Mouse (Mus musculus): Measurements from ENCODE around the gene Slc16a3.

Slc16a3 gene

GRCm38 (mm10) chr11:120948328-120948727, at the start of gene Slc16a3:
Gene Slc16a3 (plus strand): TSS chr11:120948480.
- DNase-seq (ENCODE audit: low spot score in 2 of 2), result no peak

- no peak for DNase-seq (ENCODE audit: low spot score in 2 of 2)
Measured at GRCm38 (mm10) chr11:120900276-120901244, 47.7 kb upstream of the Slc16a3 start.

GRCm38 (mm10) chr11:120901729-120902486, 46.4 kb upstream of the Slc16a3 start:
- no peak for DNase-seq (ENCODE audit: low spot score in 2 of 2)

GRCm38 (mm10) chr11:120902487-120903142, 45.7 kb upstream of the Slc16a3 start:
- DNase-seq (ENCODE audit: low spot score in 2 of 2), result peak in 1 of 2 experiments; percentile 19

- peak; percentile 16 to 19 for DNase-seq (ENCODE audit: low spot score in 2 of 2)
Measured at GRCm38 (mm10) chr11:120903159-120903850, 45.0 kb upstream of the Slc16a3 start.

- no peak for DNase-seq (ENCODE audit: low spot score in 2 of 2)
Measured at GRCm38 (mm10) chr11:120904561-120904960, 43.7 kb upstream of the Slc16a3 start.

GRCm38 (mm10) chr11:120905430-120905873, 42.8 kb upstream of the Slc16a3 start:
- peak; percentile 25 to 53 for DNase-seq (ENCODE audit: low spot score in 2 of 2)

GRCm38 (mm10) chr11:120913796-120914195, 34.5 kb upstream of the Slc16a3 start:
- DNase-seq (ENCODE audit: low spot score in 2 of 2), result no peak

- no peak for DNase-seq (ENCODE audit: low spot score in 2 of 2)
Measured at GRCm38 (mm10) chr11:120916477-120916876, 31.8 kb upstream of the Slc16a3 start.

GRCm38 (mm10) chr11:120917756-120918155, 30.5 kb upstream of the Slc16a3 start:
- no peak for DNase-seq (ENCODE audit: low spot score in 2 of 2)

GRCm38 (mm10) chr11:120922528-120922927, 25.8 kb upstream of the Slc16a3 start:
- no peak for DNase-seq (ENCODE audit: low spot score in 2 of 2)

GRCm38 (mm10) chr11:120928468-120928867, 19.8 kb upstream of the Slc16a3 start:
- no peak for DNase-seq (ENCODE audit: low spot score in 2 of 2)

- no peak for DNase-seq (ENCODE audit: low spot score in 2 of 2)
Measured at GRCm38 (mm10) chr11:120931479-120931878, 16.8 kb upstream of the Slc16a3 start.

GRCm38 (mm10) chr11:120932564-120933398, 15.5 kb upstream of the Slc16a3 start, which contains the start of gene Ccdc57:
Gene Ccdc57 (minus strand): TSS chr11:120932872.
- DNase-seq (ENCODE audit: low spot score in 2 of 2), result peak; percentile 78 to 88

- no peak for DNase-seq (ENCODE audit: low spot score in 2 of 2)
Measured at GRCm38 (mm10) chr11:120937976-120938375, 10.3 kb upstream of the Slc16a3 start.

- DNase-seq (ENCODE audit: low spot score in 2 of 2), result no peak
Measured at GRCm38 (mm10) chr11:120938795-120939194, 9.5 kb upstream of the Slc16a3 start.

- no peak for DNase-seq (ENCODE audit: low spot score in 2 of 2)
Measured at GRCm38 (mm10) chr11:120939712-120940341, 8.5 kb upstream of the Slc16a3 start.

GRCm38 (mm10) chr11:120940959-120941358, 7.3 kb upstream of the Slc16a3 start:
- no peak for DNase-seq (ENCODE audit: low spot score in 2 of 2)

- DNase-seq (ENCODE audit: low spot score in 2 of 2), result no peak
Measured at GRCm38 (mm10) chr11:120945266-120945665, 3.0 kb upstream of the Slc16a3 start.

- DNase-seq (ENCODE audit: low spot score in 2 of 2), result no peak
Measured at GRCm38 (mm10) chr11:120945926-120946325, 2.4 kb upstream of the Slc16a3 start.
